Mouse (Mus musculus): ENCODE results near the gene Syt14. TPM values are rescaled to one million over a fixed set of nuclear protein-coding genes. Genes with fewer than 3 reads are reported as not detected.

Gene Syt14
- polyA plus RNA-seq, 1 experiment = 14.7 TPM

DNA sequence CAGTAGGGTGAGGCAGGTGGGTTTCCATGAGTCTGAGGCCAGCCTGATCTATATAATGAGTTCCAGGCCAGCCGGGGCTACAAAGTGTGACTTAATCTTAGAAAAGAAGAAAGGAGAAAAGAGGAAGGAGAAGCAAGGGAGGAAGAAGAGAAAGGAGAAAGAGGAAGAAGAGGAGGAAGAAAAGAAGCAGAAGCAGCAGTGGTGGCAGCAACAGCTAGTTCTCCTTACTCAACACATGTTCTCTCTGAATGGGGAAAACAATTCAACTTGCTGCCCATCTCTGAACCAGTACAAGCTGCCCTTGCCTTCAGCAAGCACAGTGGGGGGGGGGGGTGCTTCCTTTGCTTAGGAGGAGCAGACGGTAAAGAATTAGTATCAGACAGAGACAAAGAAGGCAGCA is 96.5 kb downstream of the Syt14 start:
- Histone ChIP-seq H3K9me3 (replicated peaks; ENCODE audit: control insufficient read depth, insufficient read depth, low read length, poor library complexity, severe bottlenecking) (no peaks in the 10 kb centered on the region), H3K9ac (ENCODE audit: low read depth, poor library complexity, severe bottlenecking) (no peak overlapping the region), H3K27me3 (ENCODE audit: control insufficient read depth, insufficient read depth, low read length, poor library complexity, severe bottlenecking) (no peaks in the 10 kb centered on the region), H3K4me3 (ENCODE audit: low read depth, low read length) (no peak overlapping the region), H3K4me1 (ENCODE audit: control insufficient read depth, insufficient read depth, low read length) (no peaks in the 10 kb centered on the region), H3K27ac (ENCODE audit: insufficient read depth, low read length) (no peak overlapping the region), H3K36me3 (ENCODE audit: control insufficient read depth, insufficient read depth, low read length, poor library complexity, severe bottlenecking) (no peaks in the 10 kb centered on the region)
- TF ChIP-seq EP300 (IDR thresholded peaks at IDR 0.05; ENCODE audit: insufficient read depth, low read depth, low read length) (no peak), POLR2A (IDR thresholded peaks at IDR 0.05; ENCODE audit: insufficient read depth, low read length) (no peak), CTCF (IDR thresholded peaks at IDR 0.05; ENCODE audit: low read depth, low read length) (no peak)

DNA sequence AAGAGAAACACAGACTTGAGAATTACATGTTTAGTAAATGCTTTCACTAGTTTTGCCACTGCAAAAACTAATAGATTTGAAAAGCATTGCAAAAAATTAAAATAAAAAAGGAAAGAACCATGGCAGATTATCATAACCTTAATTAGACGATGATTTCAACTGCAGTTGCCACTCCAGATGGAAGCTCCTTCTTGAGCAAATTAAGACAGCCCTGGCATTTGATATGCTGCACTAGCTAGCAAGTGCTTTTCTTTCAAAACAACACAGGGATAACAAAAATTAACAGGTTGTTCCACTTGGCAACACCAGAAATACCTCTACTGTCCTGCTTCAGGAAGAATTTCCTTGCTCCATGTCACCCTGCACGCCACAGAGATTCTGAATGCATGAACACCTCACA is 97.6 kb downstream of the Syt14 start:
- Histone ChIP-seq H3K9me3 (replicated peaks; ENCODE audit: control insufficient read depth, insufficient read depth, low read length, poor library complexity, severe bottlenecking) (no peaks in the 10 kb centered on the region), H3K36me3 (ENCODE audit: control insufficient read depth, insufficient read depth, low read length, poor library complexity, severe bottlenecking) (no peaks in the 10 kb centered on the region), H3K9ac (ENCODE audit: low read depth, poor library complexity, severe bottlenecking) (no peak overlapping the region), H3K4me1 (ENCODE audit: control insufficient read depth, insufficient read depth, low read length) (no peaks in the 10 kb centered on the region), H3K27me3 (ENCODE audit: control insufficient read depth, insufficient read depth, low read length, poor library complexity, severe bottlenecking) (no peaks in the 10 kb centered on the region), H3K27ac (ENCODE audit: insufficient read depth, low read length) (no peak overlapping the region), H3K4me3 (ENCODE audit: low read depth, low read length) (no peak overlapping the region)
- TF ChIP-seq CTCF (IDR thresholded peaks at IDR 0.05; ENCODE audit: low read depth, low read length) (no peak), POLR2A (IDR thresholded peaks at IDR 0.05; ENCODE audit: insufficient read depth, low read length) (no peak), EP300 (IDR thresholded peaks at IDR 0.05; ENCODE audit: insufficient read depth, low read depth, low read length) (no peak)

DNA sequence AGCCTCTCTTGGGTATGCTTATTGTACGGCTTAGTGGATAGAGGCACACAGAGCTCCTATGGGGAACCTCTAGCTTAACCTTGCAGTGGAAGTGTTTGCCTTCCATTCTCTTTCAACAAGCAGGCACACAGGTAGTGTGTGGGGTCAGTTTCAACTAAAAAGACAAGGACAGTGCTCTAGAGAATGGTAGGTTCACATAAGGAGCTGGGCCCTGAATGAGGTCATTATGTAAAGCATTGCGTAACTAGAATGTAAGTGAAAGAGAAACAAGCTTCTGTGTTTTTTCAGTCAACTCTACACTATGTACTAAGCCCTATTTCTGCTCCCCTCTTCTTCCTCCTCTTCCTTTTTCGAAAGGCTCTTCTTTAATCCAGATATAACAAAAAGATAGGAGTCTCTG is 103.8 kb downstream of the Syt14 start:
- Histone ChIP-seq H3K36me3 (ENCODE audit: control insufficient read depth, insufficient read depth, low read length, poor library complexity, severe bottlenecking) (peaks cover 2% of the 10 kb centered on the region; the same call in 1 of the 2 replicates), H3K9me3 (replicated peaks; ENCODE audit: control insufficient read depth, insufficient read depth, low read length, poor library complexity, severe bottlenecking) (no peaks in the 10 kb centered on the region), H3K4me1 (ENCODE audit: control insufficient read depth, insufficient read depth, low read length) (no peaks in the 10 kb centered on the region), H3K4me3 (ENCODE audit: low read depth, low read length) (no peak overlapping the region), H3K27me3 (ENCODE audit: control insufficient read depth, insufficient read depth, low read length, poor library complexity, severe bottlenecking) (no peaks in the 10 kb centered on the region), H3K27ac (ENCODE audit: insufficient read depth, low read length) (no peak overlapping the region), H3K9ac (ENCODE audit: low read depth, poor library complexity, severe bottlenecking) (no peak overlapping the region)
- TF ChIP-seq EP300 (IDR thresholded peaks at IDR 0.05; ENCODE audit: insufficient read depth, low read depth, low read length) = no peak

DNA sequence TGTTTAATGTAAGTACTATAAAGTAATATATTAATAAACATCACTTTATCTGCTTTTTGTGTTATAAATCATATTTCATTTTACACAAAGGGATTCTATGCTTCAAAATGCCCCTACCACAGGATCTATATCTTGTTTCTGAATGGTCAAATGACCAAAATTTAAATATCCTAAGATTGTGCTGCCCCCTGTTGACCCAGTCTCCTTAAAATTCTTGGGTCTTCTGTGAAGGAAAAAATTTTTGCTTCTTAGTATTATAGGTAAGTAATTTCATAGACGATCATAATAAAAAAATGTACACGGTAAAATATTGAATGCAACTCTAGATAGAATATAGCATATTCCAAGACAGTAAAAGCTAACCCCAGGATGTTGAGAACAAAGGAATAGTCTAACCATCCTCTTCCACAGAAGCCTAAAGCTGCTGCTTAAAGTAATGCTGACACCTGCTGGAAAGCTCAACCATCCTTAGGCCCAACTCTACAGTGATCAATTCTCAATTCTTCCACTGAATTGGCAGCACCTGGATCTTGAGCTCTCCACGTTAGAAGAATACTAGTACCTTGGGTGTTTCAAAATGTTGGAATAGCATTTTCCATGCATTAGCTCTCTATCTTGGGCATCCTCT is 123.4 kb downstream of the Syt14 start:
- Histone ChIP-seq H3K4me3 (ENCODE audit: low read depth, low read length) (no peak overlapping the region), H3K9me3 (replicated peaks; ENCODE audit: control insufficient read depth, insufficient read depth, low read length, poor library complexity, severe bottlenecking) (no peaks in the 10 kb centered on the region), H3K4me1 (ENCODE audit: control insufficient read depth, insufficient read depth, low read length) (no peaks in the 10 kb centered on the region), H3K9ac (ENCODE audit: low read depth, poor library complexity, severe bottlenecking) (no peak overlapping the region), H3K36me3 (ENCODE audit: control insufficient read depth, insufficient read depth, low read length, poor library complexity, severe bottlenecking) (no peaks in the 10 kb centered on the region), H3K27me3 (ENCODE audit: control insufficient read depth, insufficient read depth, low read length, poor library complexity, severe bottlenecking) (no peaks in the 10 kb centered on the region), H3K27ac (ENCODE audit: insufficient read depth, low read length) (no peak overlapping the region)
- TF ChIP-seq POLR2A (IDR thresholded peaks at IDR 0.05; ENCODE audit: insufficient read depth, low read length) = no peak

GRCm38 (mm10) chr1:192901516-192901915 is 134.1 kb downstream of the Syt14 start:
- Histone ChIP-seq H3K9ac (ENCODE audit: low read depth, poor library complexity, severe bottlenecking) (no peak overlapping the region), H3K27me3 (ENCODE audit: control insufficient read depth, insufficient read depth, low read length, poor library complexity, severe bottlenecking) (no peaks in the 10 kb centered on the region), H3K4me1 (ENCODE audit: control insufficient read depth, insufficient read depth, low read length) (no peaks in the 10 kb centered on the region), H3K9me3 (replicated peaks; ENCODE audit: control insufficient read depth, insufficient read depth, low read length, poor library complexity, severe bottlenecking) (no peaks in the 10 kb centered on the region), H3K4me3 (ENCODE audit: low read depth, low read length) (no peak overlapping the region), H3K36me3 (ENCODE audit: control insufficient read depth, insufficient read depth, low read length, poor library complexity, severe bottlenecking) (no peaks in the 10 kb centered on the region), H3K27ac (ENCODE audit: insufficient read depth, low read length) (no peak overlapping the region)
- TF ChIP-seq CTCF (IDR thresholded peaks at IDR 0.05; ENCODE audit: low read depth, low read length) (no peak), POLR2A (IDR thresholded peaks at IDR 0.05; ENCODE audit: insufficient read depth, low read length) (no peak), EP300 (IDR thresholded peaks at IDR 0.05; ENCODE audit: insufficient read depth, low read depth, low read length) (no peak)

DNA sequence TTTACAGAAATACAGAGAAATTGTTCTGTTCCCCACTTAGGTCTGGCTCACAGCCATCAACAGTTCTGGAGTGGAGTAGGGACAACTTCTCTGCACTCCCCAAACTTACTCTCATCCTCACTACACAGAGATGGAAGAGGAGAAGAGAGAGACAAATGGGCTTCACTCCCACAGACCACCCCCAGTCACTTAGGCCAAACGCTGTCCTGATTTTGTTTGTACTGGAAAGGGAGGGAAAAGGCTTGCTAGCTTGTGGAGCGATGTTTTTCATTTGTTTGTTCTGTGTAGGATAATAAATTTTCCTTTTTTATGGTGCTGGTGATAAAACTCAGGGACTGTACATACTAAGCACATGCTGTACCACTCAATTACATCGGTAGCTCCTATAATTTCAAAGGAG is 134.7 kb downstream of the Syt14 start:
- no peaks in the 10 kb centered on the region for H3K4me1 ChIP-seq (ENCODE audit: control insufficient read depth, insufficient read depth, low read length)
- TF ChIP-seq POLR2A (IDR thresholded peaks at IDR 0.05; ENCODE audit: insufficient read depth, low read length) (no peak), CTCF (IDR thresholded peaks at IDR 0.05; ENCODE audit: low read depth, low read length) (no peak), EP300 (IDR thresholded peaks at IDR 0.05; ENCODE audit: insufficient read depth, low read depth, low read length) (no peak)
- no peaks in the 10 kb centered on the region for H3K36me3 ChIP-seq (ENCODE audit: control insufficient read depth, insufficient read depth, low read length, poor library complexity, severe bottlenecking)
- H3K9ac ChIP-seq (ENCODE audit: low read depth, poor library complexity, severe bottlenecking) = no peak overlapping the region
- no peak overlapping the region for H3K4me3 ChIP-seq (ENCODE audit: low read depth, low read length)
- H3K27me3 ChIP-seq (ENCODE audit: control insufficient read depth, insufficient read depth, low read length, poor library complexity, severe bottlenecking) = no peaks in the 10 kb centered on the region
- no peaks in the 10 kb centered on the region for H3K9me3 ChIP-seq (replicated peaks; ENCODE audit: control insufficient read depth, insufficient read depth, low read length, poor library complexity, severe bottlenecking)
- H3K27ac ChIP-seq (ENCODE audit: insufficient read depth, low read length) = no peak overlapping the region
